ENCODE assay signal across 10 mouse cellular contexts in the genomic region with DNA sequence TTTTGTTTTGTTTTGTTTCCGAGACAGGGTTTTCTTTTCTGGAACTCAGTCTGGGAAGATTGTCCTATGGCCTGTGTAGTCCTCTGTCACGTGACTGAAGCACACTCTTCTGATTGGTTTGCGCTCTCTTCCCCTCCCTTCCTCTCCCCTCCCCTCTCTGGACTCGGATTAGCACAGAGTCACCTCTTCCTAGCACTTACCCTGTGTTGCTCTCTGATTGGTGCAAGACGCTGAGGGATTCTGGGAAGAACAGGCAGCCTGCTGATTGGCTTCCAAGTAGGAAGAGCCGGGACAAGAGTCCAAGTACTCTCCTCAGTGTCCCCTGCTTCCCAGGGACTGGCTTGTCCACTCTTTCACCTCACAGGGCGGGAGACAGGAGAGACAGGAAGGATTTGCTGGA. TPM values are rescaled to one million over a fixed set of nuclear protein-coding genes. Genes with fewer than 3 reads are reported as not detected.
DNase-seq lines count a peak whose midpoint lies in the region; ATAC-seq lines count a peak whose summit lies in the region.
"Had no signal": no experiment of that assay in that cellular context is flagged by ENCODE, and none has a peak within 500 bp of the region (broad histone marks: within the 10 kb centered on the region; RNA-seq: fewer than 3 reads in every experiment).

No protein-coding gene starts in this region.

- no peaks in the 10 kb centered on the region for H3K36me3 ChIP-seq in forebrain, embryonic 13.5 days (ENCODE audit: poor library complexity, severe bottlenecking)
- H3K36me3 ChIP-seq in forebrain, embryonic 10.5 days (replicated peaks), result no peaks in the 10 kb centered on the region

- ATAC-seq in forebrain, embryonic 13.5 days, result peak; percentile 58; the same call in 1 of the 2 replicates
- ATAC-seq: forebrain, postnatal 0 days had no signal

- H3K9me3 ChIP-seq in forebrain, embryonic 13.5 days (replicated peaks), result no peaks in the 10 kb centered on the region
- H3K9me3 ChIP-seq in forebrain, embryonic 10.5 days, result no peaks in the 10 kb centered on the region

- no peak overlapping the region for H3K4me3 ChIP-seq in forebrain, embryonic 13.5 days
- no peak overlapping the region for H3K4me3 ChIP-seq in forebrain, embryonic 10.5 days

- peaks cover 25% of the 10 kb centered on the region for H3K4me1 ChIP-seq in forebrain, embryonic 13.5 days
- peaks cover 53% of the 10 kb centered on the region for H3K4me1 ChIP-seq in forebrain, embryonic 10.5 days

- no peak overlapping the region for H3K27ac ChIP-seq in forebrain, embryonic 13.5 days
- H3K27ac ChIP-seq in forebrain, embryonic 10.5 days, result no peak overlapping the region
- H3K27ac ChIP-seq: macrophage had no signal

- H3K27me3 ChIP-seq in forebrain, embryonic 13.5 days, result peaks cover 23% of the 10 kb centered on the region
- H3K27me3 ChIP-seq in forebrain, embryonic 10.5 days (ENCODE audit: poor library complexity, severe bottlenecking), result peaks cover 45% of the 10 kb centered on the region

- H3K9ac ChIP-seq in forebrain, embryonic 13.5 days, result no peak overlapping the region
- H3K9ac ChIP-seq: forebrain, postnatal 0 days had no signal

- no peak for DNase-seq in forebrain, embryonic 10.5 days (ENCODE audit: extremely low spot score, low spot score)
- peak; percentile 87 for DNase-seq in 3134 (ENCODE audit: extremely low read depth, insufficient read length, low spot score)
- DNase-seq in embryo, embryonic 10 days (ENCODE audit: low spot score), result peak; percentile 63
- DNase-seq in lung, postnatal 10 days, result peak; percentile 51
- DNase-seq in thymus, adult 18-20 months, result no peak
- DNase-seq in right cerebral cortex, postnatal 4 days, result no peak
- DNase-seq in cerebellum, adult 11-12 months, result no peak
- DNase-seq: forebrain, postnatal 0 days had no signal

- WGBS in forebrain, embryonic 13.5 days, result 65% methylated on average over 7 of the region's 7 CpGs
- WGBS in forebrain, embryonic 10.5 days, result 61% methylated on average over 7 of the region's 7 CpGs

- H3K4me2 ChIP-seq in forebrain, embryonic 13.5 days, result no peak overlapping the region

RNA-seq across cellular contexts. Expression of a gene that starts 26.1 kb away (rescaled TPM):
- 1.3 and 1.9 TPM in 2 replicates for polyA plus RNA-seq in forebrain, embryonic 13.5 days (2015; fragmentation: Nextera tagmentation; extraction: Ambion mirVana)
- 4.4 and 4.7 TPM in 2 replicates for polyA plus RNA-seq in forebrain, embryonic 10.5 days (2016; fragmentation: Nextera tagmentation; extraction: Ambion mirVana)

Comparison
In these comparisons a context has a peak if more than half of its experiments do, and no peak if none do; other contexts are left out.
1. DNase-seq: peak in 3134 (single experiment), embryo, embryonic 10 days (single experiment) and lung, postnatal 10 days (single experiment); none in forebrain, embryonic 10.5 days (single experiment), thymus, adult 18-20 months (0 of 2), right cerebral cortex, postnatal 4 days (single experiment) and cerebellum, adult 11-12 months (single experiment).